Mouse (Mus musculus) liver, adult 2 months (tissue): ENCODE results near the gene Yjefn3. TPM values are rescaled to one million over a fixed set of nuclear protein-coding genes. Genes with fewer than 3 reads are reported as not detected.

Experiments used
- DNase-seq: peaks from one replicate; pipeline ENCODE4 v3.0.0-alpha.2; 2011; ENCODE audit warnings: low read depth, low spot score; ENCODE audit errors: extremely low read depth
- H3K27ac ChIP-seq: fragments of 200-500 bp; replicated peaks from 2 replicates; pipeline ENCODE4 v1.5.1; 2012; ENCODE audit warnings: low read depth, mild to moderate bottlenecking, control low read depth, inconsistent platforms, low read length; ENCODE audit not compliant: insufficient read depth
- H3K27me3 ChIP-seq: fragments of 200-500 bp; 2 replicates; pipeline ENCODE4 v1.6.1; 2012; ENCODE audit warnings: mild to moderate bottlenecking, moderate library complexity, low read length, inconsistent platforms; ENCODE audit not compliant: control insufficient read depth, insufficient read depth
- H3K36me3 ChIP-seq: fragments of 200-500 bp; 2 replicates; pipeline ENCODE4 v1.6.1; 2012; ENCODE audit warnings: low read length, inconsistent platforms; ENCODE audit not compliant: control insufficient read depth, insufficient read depth
- H3K4me1 ChIP-seq: fragments of 200-500 bp; 2 replicates; pipeline ENCODE4 v1.6.1; 2011; ENCODE audit warnings: low read length; ENCODE audit not compliant: control insufficient read depth, insufficient read depth
- H3K4me3 ChIP-seq: fragments of 200-500 bp; 2 replicates; pipeline ENCODE4 v1.5.1; 2011; ENCODE audit warnings: low read depth, mild to moderate bottlenecking, control low read depth, low read length, moderate library complexity; ENCODE audit not compliant: insufficient read depth
- H3K79me2 ChIP-seq: fragments of 200-500 bp; 2 replicates; pipeline ENCODE4 v1.6.1; 2012; ENCODE audit warnings: inconsistent platforms, mild to moderate bottlenecking, low read length, moderate library complexity; ENCODE audit not compliant: control insufficient read depth, insufficient read depth
- H3K9ac ChIP-seq: fragments of 200-500 bp; 2 replicates; pipeline ENCODE4 v1.6.1; 2012; ENCODE audit warnings: low read depth, mild to moderate bottlenecking, control low read depth, inconsistent platforms, low read length
- CTCF ChIP-seq: fragments of 200-500 bp; IDR thresholded peaks from 2 replicates; pipeline ENCODE4 v1.5.1; 2011; ENCODE audit warnings: low read depth, low read length, control low read depth
- POLR2A ChIP-seq: fragments of 200-500 bp; IDR thresholded peaks from 2 replicates; pipeline ENCODE4 v1.6.1; 2011; ENCODE audit warnings: low read length, control low read depth; ENCODE audit not compliant: insufficient read depth; ENCODE audit errors: extremely low read depth
- WGBS: fragments of 180-500 bp; shearing (Covaris S2); methylation state at CpG from one replicate; pipeline ENCODE4 v1.1.7; 2018; 5-methylcytosine and 5-hydroxymethylcytosine counted together
- polyA plus RNA-seq: library from polyadenylated mRNA; depleted of rRNA; stranded (reverse); fragments of >200 nt; gene quantifications from 2 replicates; pipeline ENCODE4 v1.2.3, GENCODE M21; 2012
- total RNA-seq: library from RNA; depleted of rRNA; stranded (reverse); fragments of >200 nt; gene quantifications from 2 replicates; pipeline ENCODE4 v1.2.3, GENCODE M21; 2014

Yjefn3 gene
- total and polyA plus RNA-seq, 2 experiments: 0.83 to 2.0 TPM

DNA sequence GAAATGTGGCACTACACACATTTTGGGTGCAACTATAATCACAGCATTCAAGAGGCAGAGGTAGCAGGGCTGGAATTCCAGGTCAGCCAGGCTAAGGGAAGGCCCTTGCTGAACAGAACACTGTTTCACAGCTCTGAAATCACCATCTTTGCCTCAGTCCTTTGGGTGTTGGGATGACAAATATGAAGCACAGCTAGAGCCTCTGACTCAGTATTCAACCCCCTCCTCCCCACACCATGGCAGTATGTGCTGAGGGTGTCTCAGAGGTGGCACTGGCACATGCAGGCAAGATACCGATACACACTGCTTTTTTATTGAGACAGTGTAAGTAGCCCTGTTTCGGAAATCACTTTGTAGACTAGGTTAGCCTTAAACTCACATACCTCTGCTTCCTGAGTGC lies 3.7 kb upstream of the Yjefn3 start:
- no peaks in the 10 kb centered on the region for H3K27me3 ChIP-seq
- H3K4me1 ChIP-seq: 0 out of 2 replicates have a peak, but pooled peaks cover 6% of the 10 kb centered on the region
- WGBS: 86% methylated on average over 2 of the region's 2 CpGs
- TF ChIP-seq POLR2A (no peak), CTCF (no peak)
- H3K36me3 ChIP-seq: peaks cover 14% of the 10 kb centered on the region
- H3K79me2 ChIP-seq: no peaks in the 10 kb centered on the region
- no peak overlapping the region for H3K4me3 ChIP-seq
- no peak overlapping the region for H3K9ac ChIP-seq
- no peak overlapping the region for H3K27ac ChIP-seq
- DNase-seq: no peak

GRCm38 (mm10) chr8:69904096-69904495 lies 1.6 kb upstream of the Yjefn3 start:
- Histone ChIP-seq H3K4me1 (peaks cover 10% of the 10 kb centered on the region; the same call in 1 of the 2 replicates), H3K27ac (no peak overlapping the region)

GRCm38 (mm10) chr8:69903063-69903542 lies 591 bp upstream of the Yjefn3 start:
- peak overlapping the region; percentile 64 for H3K9ac ChIP-seq
- no peaks in the 10 kb centered on the region for H3K36me3 ChIP-seq
- H3K79me2 ChIP-seq: peaks cover 9% of the 10 kb centered on the region
- under 1% methylated on average over 45 of the region's 45 CpGs for WGBS
- TF ChIP-seq POLR2A: no peak
- no peak for TF ChIP-seq CTCF
- no peaks in the 10 kb centered on the region for H3K27me3 ChIP-seq
- DNase-seq: peak; percentile 89
- H3K4me1 ChIP-seq: peaks cover 12% of the 10 kb centered on the region
- peak overlapping the region; percentile 50 for H3K4me3 ChIP-seq
- peak overlapping the region; percentile 49 for H3K27ac ChIP-seq

More at GRCm38 (mm10) chr8:69904096-69904495, 1.6 kb upstream of the Yjefn3 start:
- no peak for DNase-seq
- Histone ChIP-seq H3K36me3 (no peaks in the 10 kb centered on the region), H3K27me3 (no peaks in the 10 kb centered on the region), H3K4me3 (no peak overlapping the region), H3K9ac (no peak overlapping the region), H3K79me2 (peaks cover 6% of the 10 kb centered on the region)
- WGBS: 89% methylated on average over 8 of the region's 8 CpGs
- TF ChIP-seq CTCF (no peak), POLR2A (no peak)

DNA sequence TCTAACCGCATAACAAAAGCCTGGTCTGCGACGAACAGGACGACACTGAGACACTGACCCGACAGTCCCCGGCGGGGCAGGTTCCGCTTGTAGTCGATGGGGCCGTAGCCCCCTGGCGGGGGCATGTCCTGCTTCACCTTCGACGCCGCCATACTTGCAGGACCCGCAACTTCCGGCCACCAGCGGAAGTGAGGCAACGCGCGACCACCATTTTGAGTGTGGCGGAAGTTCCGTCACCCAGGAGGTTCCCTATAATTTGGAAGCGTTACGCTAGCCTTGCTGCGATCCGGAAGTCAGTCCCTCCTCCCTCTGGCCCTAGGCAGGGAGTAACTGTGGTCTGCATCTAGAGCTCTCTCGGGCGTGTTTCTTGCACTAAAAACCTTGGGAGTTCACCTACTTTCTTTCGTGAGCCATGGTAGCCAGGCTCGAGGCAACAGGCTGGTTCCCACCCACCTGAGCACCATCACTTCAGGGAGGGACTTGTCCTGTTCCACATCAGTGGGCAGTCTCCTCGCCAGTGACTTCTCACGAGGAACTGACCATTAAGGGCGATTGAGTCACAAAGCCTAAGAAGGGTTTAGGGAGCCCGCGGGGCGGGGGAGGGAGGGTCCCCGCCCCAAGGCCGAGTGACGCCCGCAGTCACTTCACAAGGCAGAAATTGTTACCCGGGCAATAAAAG lies 889 bp downstream of the Yjefn3 start:
- H3K27ac ChIP-seq: peak overlapping the region; percentile 89
- no peaks in the 10 kb centered on the region for H3K36me3 ChIP-seq
- peak; percentile 87 for DNase-seq
- 3% methylated on average over 41 of the region's 41 CpGs for WGBS
- H3K9ac ChIP-seq: peak overlapping the region; percentile 86
- TF ChIP-seq POLR2A (peak; percentile 61; the same call in 1 of the 2 replicates), CTCF (peak; percentile 62)
- H3K4me3 ChIP-seq: peak overlapping the region; percentile 93
- no peaks in the 10 kb centered on the region for H3K27me3 ChIP-seq
- H3K4me1 ChIP-seq: peaks cover 25% of the 10 kb centered on the region
- H3K79me2 ChIP-seq: peaks cover 13% of the 10 kb centered on the region

DNA sequence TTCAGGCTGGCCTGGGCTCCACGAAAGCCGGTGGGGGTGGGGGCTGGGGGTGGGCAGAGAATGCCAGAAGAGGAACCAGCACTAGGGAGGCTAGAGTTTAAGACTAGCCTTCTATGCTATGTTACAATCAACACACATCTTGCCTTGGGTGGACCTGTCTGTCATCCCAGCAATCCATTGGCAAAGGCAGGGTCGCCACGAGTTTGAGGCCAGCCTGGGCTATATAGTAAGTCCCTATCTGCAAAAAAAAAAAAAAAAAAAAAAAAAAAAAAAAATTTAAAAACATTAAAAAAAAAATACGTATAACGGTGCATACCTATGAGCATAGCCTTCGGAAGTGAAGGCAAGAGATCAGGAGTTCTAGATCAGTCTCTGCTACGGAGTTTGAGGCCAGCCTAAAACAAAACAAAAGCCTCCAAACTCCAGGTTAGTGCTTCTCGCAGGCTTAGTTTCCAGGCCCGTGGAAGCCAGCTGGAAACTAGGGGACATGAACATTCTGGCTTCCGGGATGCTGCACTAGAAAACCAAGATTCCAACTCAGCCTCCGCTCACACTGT lies 1.5 kb downstream of the Yjefn3 start:
- Histone ChIP-seq H3K9ac (peak overlapping the region; percentile 86), H3K79me2 (peaks cover 17% of the 10 kb centered on the region), H3K36me3 (no peaks in the 10 kb centered on the region), H3K4me3 (peak overlapping the region; percentile 93), H3K27me3 (no peaks in the 10 kb centered on the region), H3K4me1 (peaks cover 29% of the 10 kb centered on the region), H3K27ac (peak overlapping the region; percentile 89)
- WGBS: 7% methylated on average over 12 of the region's 12 CpGs
- TF ChIP-seq POLR2A (no peak), CTCF (no peak)
- DNase-seq: no peak

- Histone ChIP-seq H3K27ac (no peak overlapping the region), H3K79me2 (peaks cover 20% of the 10 kb centered on the region), H3K36me3 (no peaks in the 10 kb centered on the region), H3K4me1 (peaks cover 29% of the 10 kb centered on the region), H3K4me3 (no peak overlapping the region), H3K27me3 (no peaks in the 10 kb centered on the region), H3K9ac (no peak overlapping the region)
- peak; percentile 70 for DNase-seq
- 40% methylated on average over 2 of the region's 2 CpGs for WGBS
- TF ChIP-seq CTCF (no peak), POLR2A (no peak)
Observed at GRCm38 (mm10) chr8:69899876-69900275, 2.6 kb downstream of the Yjefn3 start.
